Mouse (Mus musculus): ENCODE measurements at regions not wholly inside any gene's neighbourhood (a gene's known extent, or its start where the extent isn't known, plus 50 kb on each side); places are given as distances from the start of the nearest gene placed in this dataset.

DNA sequence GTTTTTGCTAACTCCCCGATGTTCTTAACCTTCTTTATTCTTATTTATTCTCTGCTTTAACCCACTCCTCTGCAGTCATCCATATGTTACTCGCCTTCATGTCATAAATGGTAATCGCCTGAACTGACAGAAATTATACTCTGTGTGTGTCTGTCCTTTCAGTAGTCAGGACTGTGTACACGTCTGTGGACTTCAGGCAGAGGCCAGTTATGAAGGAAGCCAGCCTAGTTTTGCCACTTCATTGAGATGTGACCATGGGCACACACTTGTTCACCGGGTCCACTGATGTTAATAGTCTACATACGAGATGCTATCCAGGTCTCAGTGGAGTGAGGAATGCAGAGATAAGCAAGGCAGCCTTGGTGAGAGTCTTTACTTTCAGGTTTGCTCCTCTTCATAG, 143.0 kb downstream of the Bcl11b start:
- TF ChIP-seq POLR2A (IDR thresholded peaks at IDR 0.05; ENCODE audit: extremely low read depth, insufficient read depth, low read length), result no peak
- TF ChIP-seq CTCF (IDR thresholded peaks at IDR 0.05; ENCODE audit: extremely low read depth, insufficient read depth, low read length), result no peak
- H3K4me1 ChIP-seq (ENCODE audit: control insufficient read depth, insufficient read depth, low read length), result no peaks in the 10 kb centered on the region
- no peak overlapping the region for H3K4me3 ChIP-seq (ENCODE audit: insufficient read depth, low read length)
- no peak overlapping the region for H3K27ac ChIP-seq (ENCODE audit: insufficient read depth, low read length)

Data from cortical plate, adult 2 months (tissue).